Mouse (Mus musculus) forebrain, embryonic 13.5 days (tissue): ENCODE data around the gene Sh3tc1. TPM values are rescaled to one million over a fixed set of nuclear protein-coding genes. Genes with fewer than 3 reads are reported as not detected.

Experiments
- ATAC-seq: fragments of 200-750 bp; cut with Nextera tagmentation; 2 replicates; pipeline ENCODE4 v1.8.0; 2017
- H3K27ac ChIP-seq: fragments of 300-500 bp; sonication (generic); 2 replicates; pipeline ENCODE4 v1.5.1; 2015; ENCODE audit warnings: inconsistent platforms, mild to moderate bottlenecking, moderate library complexity
- H3K27me3 ChIP-seq: fragments of 300-500 bp; sonication (generic); 2 replicates; pipeline ENCODE4 v1.6.1; 2015; ENCODE audit warnings: mild to moderate bottlenecking, inconsistent platforms
- H3K36me3 ChIP-seq: fragments of 300-500 bp; sonication (generic); 2 replicates; pipeline ENCODE4 v1.6.1; 2015; ENCODE audit warnings: mild to moderate bottlenecking, inconsistent platforms; ENCODE audit not compliant: poor library complexity, severe bottlenecking
- H3K4me1 ChIP-seq: fragments of 300-500 bp; sonication (generic); 2 replicates; pipeline ENCODE4 v1.6.1; 2015; ENCODE audit warnings: inconsistent platforms
- H3K4me2 ChIP-seq: fragments of 300-500 bp; sonication (generic); 2 replicates; pipeline ENCODE4 v1.6.1; 2015; ENCODE audit warnings: inconsistent platforms, mild to moderate bottlenecking, moderate library complexity
- H3K4me3 ChIP-seq: fragments of 300-500 bp; sonication (generic); 2 replicates; pipeline ENCODE4 v1.5.1; 2015; ENCODE audit warnings: mild to moderate bottlenecking, inconsistent platforms
- H3K9ac ChIP-seq: fragments of 300-500 bp; sonication (generic); 2 replicates; pipeline ENCODE4 v1.6.1; 2015; ENCODE audit warnings: mild to moderate bottlenecking, inconsistent platforms
- H3K9me3 ChIP-seq: fragments of 300-500 bp; sonication (generic); replicated peaks from 2 replicates; pipeline ENCODE4 v1.6.1; 2016; ENCODE audit warnings: inconsistent platforms
- WGBS: fragments of 180-500 bp; shearing (Covaris S2); methylation state at CpG from one replicate; pipeline ENCODE4 v1.1.7; 2015; 5-methylcytosine and 5-hydroxymethylcytosine counted together
- polyA plus RNA-seq: library from polyadenylated mRNA; unstranded; fragments of >200 nt; fragmentation: Nextera tagmentation; extraction: Ambion mirVana; gene quantifications from 2 replicates; pipeline ENCODE4 v1.2.1, GENCODE M21; 2015

Gene Sh3tc1
- polyA plus RNA-seq, 1 experiment from 2014 or later: 2.1 TPM

DNA sequence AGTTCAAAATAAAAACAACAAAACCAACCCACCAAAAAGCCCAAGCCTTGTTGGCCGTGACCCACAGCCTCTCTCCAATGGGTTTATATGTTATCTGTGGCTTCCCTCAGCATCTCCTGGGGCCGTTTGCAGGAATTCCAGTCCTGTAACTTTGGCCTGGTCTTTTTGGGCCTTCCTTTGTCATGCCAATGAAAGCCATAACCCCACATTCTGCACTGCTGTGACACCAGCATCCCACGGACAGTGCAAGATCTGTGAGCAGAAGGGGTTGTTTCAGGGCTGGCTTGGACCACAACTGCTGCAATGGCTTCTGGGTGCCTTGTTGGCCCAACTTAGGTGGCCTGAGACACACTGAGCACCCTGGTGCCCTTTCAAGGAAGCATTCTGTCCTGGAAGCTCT is 28.7 kb upstream of the Sh3tc1 start:
- no peak overlapping the region for H3K27ac ChIP-seq
- H3K4me3 ChIP-seq: no peak overlapping the region
- H3K27me3 ChIP-seq: peaks cover 6% of the 10 kb centered on the region; the same call in 1 of the 2 replicates
- H3K9me3 ChIP-seq: no peaks in the 10 kb centered on the region
- H3K36me3 ChIP-seq: no peaks in the 10 kb centered on the region
- no peak overlapping the region for H3K4me2 ChIP-seq
- ATAC-seq: no peak
- H3K4me1 ChIP-seq: peaks cover 6% of the 10 kb centered on the region; the same call in 1 of the 2 replicates
- 65% methylated on average over 3 of the region's 3 CpGs for WGBS
- no peak overlapping the region for H3K9ac ChIP-seq

- H3K9me3 ChIP-seq: no peaks in the 10 kb centered on the region
- no peaks in the 10 kb centered on the region for H3K36me3 ChIP-seq
- H3K27me3 ChIP-seq: peaks cover 14% of the 10 kb centered on the region
- no peak overlapping the region for H3K4me3 ChIP-seq
- ATAC-seq: no peak
- H3K4me2 ChIP-seq: no peak overlapping the region
- H3K4me1 ChIP-seq: peaks cover 2% of the 10 kb centered on the region; the same call in 1 of the 2 replicates
- 86% methylated on average over 6 of the region's 6 CpGs for WGBS
- H3K27ac ChIP-seq: no peak overlapping the region
- H3K9ac ChIP-seq: no peak overlapping the region
Measured at GRCm38 (mm10) chr5:35765909-35766308, 26.1 kb upstream of the Sh3tc1 start.

DNA sequence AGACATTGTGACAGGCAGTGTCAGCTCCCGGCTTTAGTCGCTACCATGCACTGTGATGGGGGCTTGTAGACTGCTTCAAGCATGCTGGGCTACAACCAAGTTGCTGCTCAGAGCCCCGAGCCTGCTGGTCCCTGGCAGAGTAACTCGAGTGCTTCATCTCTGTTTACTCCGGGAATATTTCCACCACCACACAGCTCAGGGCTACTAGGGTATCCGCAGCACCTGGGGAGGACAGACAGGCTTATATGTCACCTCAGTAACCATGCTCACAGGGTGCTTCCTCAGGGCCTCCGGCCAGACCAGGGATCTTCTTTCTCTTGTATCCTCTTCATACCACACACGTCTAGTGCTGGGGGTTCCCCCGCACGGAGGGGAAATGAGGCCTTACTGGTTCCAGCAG is 23.1 kb upstream of the Sh3tc1 start:
- Histone ChIP-seq H3K4me3 (no peak overlapping the region), H3K36me3 (no peaks in the 10 kb centered on the region), H3K4me1 (peaks cover 8% of the 10 kb centered on the region), H3K4me2 (no peak overlapping the region), H3K9ac (no peak overlapping the region), H3K27me3 (peaks cover 45% of the 10 kb centered on the region), H3K9me3 (no peaks in the 10 kb centered on the region), H3K27ac (no peak overlapping the region)
- no peak for ATAC-seq
- 78% methylated on average over 10 of the region's 10 CpGs for WGBS

GRCm38 (mm10) chr5:35762388-35762787 is 22.6 kb upstream of the Sh3tc1 start:
- H3K4me1 ChIP-seq: peaks cover 8% of the 10 kb centered on the region
- H3K9ac ChIP-seq: no peak overlapping the region
- H3K27me3 ChIP-seq: peaks cover 46% of the 10 kb centered on the region
- H3K9me3 ChIP-seq: no peaks in the 10 kb centered on the region
- H3K4me3 ChIP-seq: no peak overlapping the region
- H3K4me2 ChIP-seq: no peak overlapping the region
- no peak for ATAC-seq
- WGBS: 73% methylated on average over 5 of the region's 5 CpGs
- H3K36me3 ChIP-seq: no peaks in the 10 kb centered on the region
- no peak overlapping the region for H3K27ac ChIP-seq

DNA sequence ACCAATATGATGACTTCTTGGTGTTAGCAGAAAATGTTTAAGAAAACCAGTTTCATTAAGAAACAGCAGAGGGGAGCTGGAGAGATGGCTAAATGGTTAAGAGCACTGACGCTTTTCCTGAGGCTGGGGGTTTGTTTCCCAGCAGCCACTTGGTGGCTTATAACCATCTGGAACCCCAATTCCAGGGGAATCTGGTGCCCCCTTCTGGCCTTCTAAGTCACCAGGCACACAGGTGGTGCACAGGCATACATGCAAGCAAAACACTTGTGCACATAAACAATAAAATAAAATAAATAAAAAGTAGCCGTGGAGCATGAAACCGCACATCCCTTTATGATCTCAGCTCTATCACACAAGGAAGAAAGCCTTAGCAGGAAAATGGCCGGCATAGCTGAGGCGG is 21.5 kb upstream of the Sh3tc1 start:
- H3K36me3 ChIP-seq: no peaks in the 10 kb centered on the region
- H3K27me3 ChIP-seq: peaks cover 53% of the 10 kb centered on the region
- no peak for ATAC-seq

DNA sequence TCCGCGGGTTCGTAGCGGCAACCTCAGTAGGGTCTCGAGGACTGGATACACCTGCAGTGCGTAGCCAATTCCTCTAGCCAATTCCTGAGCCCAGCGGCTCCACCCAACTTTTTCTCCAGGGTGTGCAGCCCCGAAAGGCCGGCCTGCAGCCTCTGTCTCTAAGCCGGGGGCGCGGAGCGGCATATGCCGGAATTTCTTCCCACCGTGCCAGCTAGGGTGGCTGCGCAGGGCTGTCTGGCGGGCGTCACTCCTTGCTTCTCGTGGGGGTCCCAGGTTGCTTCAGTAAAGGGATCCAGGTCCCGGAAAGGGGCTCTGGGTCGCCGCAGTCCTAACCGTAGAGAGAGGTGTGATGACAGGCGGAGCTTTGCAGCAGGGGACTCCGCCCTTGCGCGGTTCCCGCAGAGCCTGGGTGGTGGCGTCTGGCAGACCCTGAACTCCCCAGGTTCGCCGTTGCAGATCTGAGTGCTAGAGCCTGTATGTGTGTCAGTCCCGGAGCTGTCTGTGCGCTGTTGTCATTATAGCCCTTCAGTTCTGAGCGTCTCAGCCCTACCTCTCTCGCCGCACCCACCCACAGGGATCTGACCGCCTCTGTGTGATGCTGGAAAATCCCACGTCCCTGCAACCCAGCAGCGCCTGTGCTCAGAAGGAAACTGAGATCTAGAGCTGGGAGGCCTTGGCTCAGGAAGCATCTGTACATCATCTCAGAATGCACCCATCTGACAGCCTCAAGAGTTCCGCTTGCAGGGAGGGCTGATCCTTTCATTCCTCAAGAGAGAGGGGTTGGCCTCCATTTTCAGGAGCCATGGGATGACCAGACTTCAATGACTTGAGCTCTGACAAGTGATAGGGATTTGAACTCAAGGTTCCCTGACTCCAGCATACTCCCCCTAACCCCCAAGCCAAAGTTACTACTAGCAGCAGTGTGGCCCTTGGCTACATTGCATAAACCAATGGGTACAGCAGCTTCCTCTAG is 18.6 kb upstream of the Sh3tc1 start:
- H3K27me3 ChIP-seq: peaks cover 53% of the 10 kb centered on the region

More for the DNA sequence above, 21.5 kb upstream of the Sh3tc1 start:
- peaks cover 14% of the 10 kb centered on the region for H3K4me1 ChIP-seq
- H3K4me3 ChIP-seq: no peak overlapping the region
- no peaks in the 10 kb centered on the region for H3K9me3 ChIP-seq
- no peak overlapping the region for H3K27ac ChIP-seq
- WGBS: 72% methylated on average over 5 of the region's 5 CpGs
- no peak overlapping the region for H3K4me2 ChIP-seq
- no peak overlapping the region for H3K9ac ChIP-seq

GRCm38 (mm10) chr5:35757639-35758001 is 17.8 kb upstream of the Sh3tc1 start, which contains the start of gene Ablim2:
Ablim2 (plus strand) TSS chr5:35757880.
- H3K27me3 ChIP-seq: peaks cover 49% of the 10 kb centered on the region
- H3K4me2 ChIP-seq: peak within 1 kb of the TSS; percentile 99
- peaks cover 14% of the 10 kb centered on the region for H3K4me1 ChIP-seq
- H3K9me3 ChIP-seq: no peaks in the 10 kb centered on the region
- under 1% methylated on average over 35 of the region's 35 CpGs for WGBS
- H3K27ac ChIP-seq: peak within 1 kb of the TSS; percentile 16; the same call in 1 of the 2 replicates
- H3K36me3 ChIP-seq: no peaks in the 10 kb centered on the region
- peak within 1 kb of the TSS; percentile 60 for H3K4me3 ChIP-seq
- H3K9ac ChIP-seq: peak within 1 kb of the TSS; percentile 65
- ATAC-seq: peak; percentile 98

More for the DNA sequence above, 18.6 kb upstream of the Sh3tc1 start:
- H3K36me3 ChIP-seq: no peaks in the 10 kb centered on the region
- H3K9me3 ChIP-seq: no peaks in the 10 kb centered on the region
- ATAC-seq: no peak; the same call in none of the 2 replicates
- H3K27ac ChIP-seq: no peak overlapping the region
- H3K4me1 ChIP-seq: peaks cover 14% of the 10 kb centered on the region
- H3K4me3 ChIP-seq: peak overlapping the region; percentile 60
- 2% methylated on average over 40 of the region's 40 CpGs for WGBS
- peak overlapping the region; percentile 99 for H3K4me2 ChIP-seq
- peak overlapping the region; percentile 65 for H3K9ac ChIP-seq

DNA sequence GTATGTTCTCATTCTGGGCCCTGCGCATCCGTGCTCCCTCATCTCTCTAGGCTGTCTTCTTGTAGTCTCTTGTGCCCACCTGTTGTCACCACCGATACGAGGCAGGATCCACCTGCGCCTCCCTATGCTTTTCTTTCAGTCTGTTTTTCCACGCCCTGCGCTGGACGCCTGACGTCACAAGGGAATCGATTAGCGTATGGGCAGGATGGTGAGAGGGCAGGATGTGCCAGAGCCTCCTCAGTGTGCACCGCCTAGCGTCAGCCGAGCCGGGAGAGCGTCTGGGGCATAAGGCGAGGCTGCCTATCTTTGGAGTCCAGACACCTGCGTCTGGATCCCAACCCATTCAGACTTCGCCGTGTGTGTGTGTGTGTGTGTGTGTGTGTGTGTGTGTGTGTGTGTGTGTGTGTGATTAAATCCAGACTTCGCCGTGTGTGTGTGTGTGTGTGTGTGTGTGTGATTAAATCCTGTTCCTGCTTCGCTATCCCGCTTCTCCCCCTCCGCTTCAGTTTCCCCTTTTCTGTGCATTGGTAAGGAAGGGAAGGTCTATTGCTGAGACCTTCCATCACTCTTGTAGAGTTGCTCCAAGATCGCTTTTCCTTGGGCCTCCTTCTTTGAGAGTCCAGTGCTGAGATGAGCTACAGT is 17.3 kb upstream of the Sh3tc1 start:
- no peaks in the 10 kb centered on the region for H3K36me3 ChIP-seq
- WGBS: 8% methylated on average over 19 of the region's 26 CpGs
- peak overlapping the region; percentile 16; the same call in 1 of the 2 replicates for H3K27ac ChIP-seq
- H3K9ac ChIP-seq: peak overlapping the region; percentile 59
- peaks cover 48% of the 10 kb centered on the region for H3K27me3 ChIP-seq
- H3K4me3 ChIP-seq: peak overlapping the region; percentile 60
- ATAC-seq: peak; percentile 51
- peak overlapping the region; percentile 99 for H3K4me2 ChIP-seq
- peaks cover 14% of the 10 kb centered on the region for H3K4me1 ChIP-seq
- no peaks in the 10 kb centered on the region for H3K9me3 ChIP-seq

DNA sequence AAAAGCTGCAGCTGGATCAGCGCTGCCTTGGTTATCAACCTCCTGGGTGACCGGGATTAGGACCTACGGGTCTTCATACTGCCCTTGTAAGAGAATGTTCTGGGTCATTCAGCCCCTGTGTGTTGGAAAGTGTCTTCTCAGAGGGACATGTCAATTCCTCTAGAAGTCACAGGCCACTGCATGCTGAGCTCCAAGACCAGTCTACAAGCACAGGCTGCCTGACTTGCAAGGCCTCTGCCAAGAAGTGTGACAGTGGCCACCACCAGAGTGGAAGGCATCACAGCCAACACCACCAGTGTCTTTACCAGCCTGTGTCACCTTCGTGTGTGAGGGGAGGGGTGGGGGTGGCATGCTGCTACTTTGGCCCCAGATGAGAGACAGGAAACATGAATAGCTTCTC is 16.2 kb upstream of the Sh3tc1 start:
- Histone ChIP-seq H3K4me1 (peaks cover 14% of the 10 kb centered on the region), H3K27ac (no peak overlapping the region), H3K36me3 (no peaks in the 10 kb centered on the region), H3K27me3 (peaks cover 47% of the 10 kb centered on the region), H3K4me3 (no peak overlapping the region), H3K9me3 (no peaks in the 10 kb centered on the region), H3K4me2 (no peak overlapping the region), H3K9ac (no peak overlapping the region)
- no peak for ATAC-seq
- WGBS: 73% methylated on average over 4 of the region's 4 CpGs

DNA sequence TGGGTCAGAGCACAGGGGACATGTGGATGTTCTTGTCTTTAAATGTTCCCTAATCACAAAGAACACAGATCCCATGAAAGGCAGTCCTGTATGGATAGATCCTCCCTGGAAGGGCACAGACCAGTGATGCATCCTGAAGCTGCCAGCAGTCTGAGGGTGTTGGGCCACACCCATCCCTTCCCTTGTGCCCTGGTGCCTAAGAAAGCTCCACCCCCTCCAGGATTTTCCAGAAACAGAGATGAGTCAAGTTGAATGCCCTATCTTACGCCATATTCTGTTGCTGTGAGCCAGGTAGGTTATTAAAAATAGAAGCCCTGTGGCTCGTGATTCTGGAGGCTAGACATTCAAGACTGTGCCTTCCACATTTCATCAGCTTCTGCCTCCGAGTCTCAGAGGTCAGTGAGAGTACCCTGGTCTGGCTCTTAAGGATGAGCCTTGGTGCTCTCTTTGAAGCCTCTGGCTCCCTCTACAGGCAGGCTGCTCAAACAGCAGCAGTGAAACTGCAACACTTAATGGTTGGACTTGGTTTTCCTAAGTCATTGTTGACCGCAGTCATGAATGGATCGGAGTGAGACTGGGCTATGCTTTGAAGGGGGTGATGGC is 15.4 kb upstream of the Sh3tc1 start:
- 27% methylated on average over 5 of the region's 5 CpGs for WGBS
- Histone ChIP-seq H3K27me3 (peaks cover 39% of the 10 kb centered on the region), H3K4me2 (no peak overlapping the region), H3K36me3 (no peaks in the 10 kb centered on the region), H3K4me3 (no peak overlapping the region), H3K4me1 (peaks cover 14% of the 10 kb centered on the region), H3K9me3 (no peaks in the 10 kb centered on the region), H3K27ac (no peak overlapping the region), H3K9ac (no peak overlapping the region)
- ATAC-seq: no peak

DNA sequence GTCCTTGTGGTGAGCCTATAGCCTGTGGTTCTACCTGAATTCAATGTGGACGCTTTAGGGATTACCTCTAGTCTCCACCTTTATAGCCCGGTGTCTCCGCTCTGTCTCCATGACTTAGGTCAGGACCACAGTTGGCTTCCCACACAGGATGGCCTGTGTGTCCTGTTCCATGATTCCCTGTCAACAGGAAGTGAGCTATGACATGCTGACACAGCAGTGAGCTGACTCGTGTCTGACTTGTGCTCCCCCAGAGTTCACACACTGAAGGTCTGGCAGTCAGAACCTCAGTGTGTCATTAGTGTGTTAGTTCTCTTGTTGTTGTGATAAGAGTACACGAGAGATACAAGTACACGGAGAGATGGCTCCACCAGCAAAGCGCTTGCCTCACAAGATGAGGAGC is 11.2 kb upstream of the Sh3tc1 start:
- Histone ChIP-seq H3K27me3 (peaks cover 3% of the 10 kb centered on the region; the same call in 1 of the 2 replicates), H3K4me1 (no peaks in the 10 kb centered on the region), H3K9ac (no peak overlapping the region), H3K27ac (no peak overlapping the region), H3K9me3 (no peaks in the 10 kb centered on the region), H3K4me2 (no peak overlapping the region), H3K36me3 (no peaks in the 10 kb centered on the region), H3K4me3 (no peak overlapping the region)
- no peak for ATAC-seq
- WGBS: 83% methylated on average over 7 of the region's 7 CpGs

GRCm38 (mm10) chr5:35750026-35750425 is 10.2 kb upstream of the Sh3tc1 start:
- Histone ChIP-seq H3K36me3 (no peaks in the 10 kb centered on the region), H3K4me1 (no peaks in the 10 kb centered on the region), H3K9ac (no peak overlapping the region), H3K27me3 (no peaks in the 10 kb centered on the region), H3K9me3 (no peaks in the 10 kb centered on the region), H3K4me3 (no peak overlapping the region), H3K27ac (no peak overlapping the region), H3K4me2 (no peak overlapping the region)
- ATAC-seq: no peak
- 84% methylated on average over 1 of the region's 1 CpGs for WGBS
